ENCODE assay signal across 9 mouse cellular contexts in genomic region chr9:106684918-106685248, GRCm38 (mm10). TPM values are rescaled to one million over a fixed set of nuclear protein-coding genes. Genes with fewer than 3 reads are reported as not detected.
DNase-seq lines count a peak whose midpoint lies in the region; ATAC-seq and TF ChIP-seq lines count a peak whose summit lies in the region.
"Had no signal": no experiment of that assay in that cellular context is flagged by ENCODE, and none has a peak within 500 bp of the region (broad histone marks: within the 10 kb centered on the region; RNA-seq: fewer than 3 reads in every experiment).

No protein-coding gene starts in this region.

- intact Hi-C loops in gastrocnemius, adult 2 months (cut with DNase I): loop anchor here (10.0 kb wide), 1 partner anchor 610 kb away; the partner anchor contains the start of gene Cish

- no peak for TF ChIP-seq POLR2A in CH12.LX (IDR thresholded peaks at IDR 0.05; ENCODE audit: low read depth, low read length)

- no peaks in the 10 kb centered on the region for H3K27me3 ChIP-seq in CH12.LX (replicated peaks)
- no peaks in the 10 kb centered on the region for H3K27me3 ChIP-seq in forebrain, embryonic 11.5 days (ENCODE audit: control insufficient read depth, insufficient read depth, low read length)
- H3K27me3 ChIP-seq in limb, embryonic 12.5 days: no peaks in the 10 kb centered on the region
- no peaks in the 10 kb centered on the region for H3K27me3 ChIP-seq in neural tube, embryonic 13.5 days

- H3K4me2 ChIP-seq in CH12.LX (ENCODE audit: insufficient read depth, low read depth, poor library complexity, severe bottlenecking): peak overlapping the region; percentile 57
- H3K4me2 ChIP-seq in forebrain, embryonic 11.5 days (ENCODE audit: low read depth, low read length, severe bottlenecking): peak overlapping the region; percentile 99
- H3K4me2 ChIP-seq in limb, embryonic 12.5 days: peak overlapping the region; percentile 89
- peak overlapping the region; percentile 96 for H3K4me2 ChIP-seq in neural tube, embryonic 13.5 days

- TF ChIP-seq EP300 in CH12.LX (IDR thresholded peaks at IDR 0.05; ENCODE audit: low read length): no peak

- TF ChIP-seq RAD21 in CH12.LX (IDR thresholded peaks at IDR 0.05; ENCODE audit: low read depth, low read length): no peak

- peaks cover 2 to 29% of the 10 kb centered on the region in 2 experiments for H3K4me1 ChIP-seq in CH12.LX (ENCODE audit: control insufficient read depth in 1 of 2, insufficient read depth in 2 of 2)
- H3K4me1 ChIP-seq in forebrain, embryonic 11.5 days (replicated peaks; ENCODE audit: control insufficient read depth, insufficient read depth, low read length): no peaks in the 10 kb centered on the region; the same call in 1 of the 2 replicates
- peaks cover 25% of the 10 kb centered on the region for H3K4me1 ChIP-seq in limb, embryonic 12.5 days (replicated peaks)
- H3K4me1 ChIP-seq in neural tube, embryonic 13.5 days (replicated peaks): peaks cover 32% of the 10 kb centered on the region

- dilution Hi-C loops in CH12.LX (cut with MboI; ENCODE audit: extremely low pct_ligation_motif_present, extremely low pct_unique_long_range_greater_than_20kb, low sequenced_read_pairs): loop anchor here (25.0 kb wide), 1 partner anchor 102 kb away; the partner anchor contains the start of gene Rad54l2

- WGBS in forebrain, embryonic 11.5 days: 3% methylated on average over 9 of the region's 14 CpGs
- WGBS in limb, embryonic 12.5 days: 10% methylated on average over 9 of the region's 14 CpGs
- WGBS in neural tube, embryonic 13.5 days: 8% methylated on average over 12 of the region's 14 CpGs

- DNase-seq in gastrocnemius, adult 2 months: no peak
- DNase-seq in gastrocnemius, postnatal 25 days: no peak
- DNase-seq in CH12.LX (ENCODE audit: extremely low read depth): peak; percentile 17
- DNase-seq in forebrain, embryonic 11.5 days (ENCODE audit: low spot score): no peak
- no peak for DNase-seq in gastrocnemius, postnatal 10 days
- DNase-seq in ovary, postnatal 14 days (ENCODE audit: low spot score): no peak

- no peaks in the 10 kb centered on the region for H3K9me3 ChIP-seq in CH12.LX (replicated peaks; ENCODE audit: low read length)
- H3K9me3 ChIP-seq in forebrain, embryonic 11.5 days (ENCODE audit: control insufficient read depth, low read length): no peaks in the 10 kb centered on the region
- H3K9me3 ChIP-seq in limb, embryonic 12.5 days: no peaks in the 10 kb centered on the region
- no peaks in the 10 kb centered on the region for H3K9me3 ChIP-seq in neural tube, embryonic 13.5 days

- no peak for TF ChIP-seq CTCF in gastrocnemius, adult 2 months (IDR thresholded peaks at IDR 0.05)
- no peak for TF ChIP-seq CTCF in CH12.LX (conservative IDR thresholded peaks at IDR 0.05 in 1 of 2, IDR thresholded peaks at IDR 0.05 in 1 of 2; ENCODE audit: low read depth in 2 of 2, low read length in 2 of 2)

- no peaks in the 10 kb centered on the region for H3K79me2 ChIP-seq in CH12.LX (replicated peaks; ENCODE audit: control insufficient read depth, extremely low read depth, insufficient read depth, poor library complexity, severe bottlenecking)

- H3K9ac ChIP-seq in CH12.LX (ENCODE audit: insufficient read depth, low read depth): peak overlapping the region; percentile 46
- H3K9ac ChIP-seq in forebrain, embryonic 11.5 days (ENCODE audit: low read length): peak overlapping the region; percentile 77
- H3K9ac ChIP-seq in limb, embryonic 12.5 days (replicated peaks): peak overlapping the region; percentile 83
- peak overlapping the region; percentile 87 for H3K9ac ChIP-seq in neural tube, embryonic 13.5 days

- 0 out of 2 replicates have a peak, but pooled peaks have one; percentile 1 for ATAC-seq in forebrain, embryonic 11.5 days (replicated peaks; ENCODE audit: low FRiP score)
- ATAC-seq in limb, embryonic 12.5 days (ENCODE audit: insufficient number of reproducible peaks, insufficient read depth, low FRiP score, low TSS enrichment, low read depth): no peak
- peak; percentile 24; the same call in 1 of the 2 replicates for ATAC-seq in neural tube, embryonic 13.5 days (ENCODE audit: low read depth)

- in situ Hi-C loops in CH12.LX (cut with MboI; ENCODE audit: low pct_ligation_motif_present, low pct_unique_long_range_greater_than_20kb, low sequenced_read_pairs): loop anchor here (10.0 kb wide), 1 partner anchor 130 kb away; no protein-coding TSS in a partner anchor

- peaks cover 11 to 42% of the 10 kb centered on the region in 2 experiments for H3K36me3 ChIP-seq in CH12.LX (replicated peaks in 1 of 2; ENCODE audit: control insufficient read depth in 1 of 2, insufficient read depth in 1 of 2, low read length in 1 of 2)
- no peaks in the 10 kb centered on the region; the same call in 1 of the 2 replicates for H3K36me3 ChIP-seq in forebrain, embryonic 11.5 days (ENCODE audit: control insufficient read depth, insufficient read depth, low read length)
- H3K36me3 ChIP-seq in limb, embryonic 12.5 days: peaks cover 33% of the 10 kb centered on the region
- peaks cover 22% of the 10 kb centered on the region for H3K36me3 ChIP-seq in neural tube, embryonic 13.5 days

- H3K27ac ChIP-seq in gastrocnemius, adult 2 months: peak overlapping the region; percentile 88
- no peak overlapping the region for H3K27ac ChIP-seq in CH12.LX (ENCODE audit: insufficient read depth, low read depth)
- no peak overlapping the region for H3K27ac ChIP-seq in forebrain, embryonic 11.5 days (ENCODE audit: low read depth, low read length)
- peak overlapping the region; percentile 90 for H3K27ac ChIP-seq in limb, embryonic 12.5 days
- H3K27ac ChIP-seq in neural tube, embryonic 13.5 days (replicated peaks): peak overlapping the region; percentile 74; the same call in 1 of the 2 replicates

- H3K4me3 ChIP-seq in gastrocnemius, adult 2 months: peak overlapping the region; percentile 98
- peak overlapping the region; percentile 66 to 75 (median 73) for H3K4me3 ChIP-seq in CH12.LX (replicated peaks in 1 of 3; ENCODE audit: low read depth in 2 of 3, low read length in 2 of 3, poor library complexity in 1 of 3)
- H3K4me3 ChIP-seq in forebrain, embryonic 11.5 days (ENCODE audit: low read depth, low read length): peak overlapping the region; percentile 78
- peak overlapping the region; percentile 87 for H3K4me3 ChIP-seq in limb, embryonic 12.5 days (replicated peaks)
- peak overlapping the region; percentile 86 for H3K4me3 ChIP-seq in neural tube, embryonic 13.5 days

TF ChIP-seq in CH12.LX, 34 proteins besides CTCF, POLR2A, EP300 and RAD21:
- TF ChIP-seq MAZ (IDR thresholded peaks at IDR 0.05; ENCODE audit: low read depth, low read length) (0 out of 2 replicates have a peak, but pooled peaks have one; percentile 29), USF2 (conservative IDR thresholded peaks at IDR 0.05; ENCODE audit: low read depth, low read length) (no peak)

RNA-seq across cellular contexts. Expression of gene Tex264, which starts 0.8 kb away (rescaled TPM):
- total RNA-seq in gastrocnemius, adult 2 months (2021): 10 to 100 TPM; 31.7 to 32.6 TPM
- 10 to 100 TPM; 24.3 to 28.8 TPM for total RNA-seq in gastrocnemius, postnatal 25 days (2021)
- 33.6 and 45.3 TPM in 2 replicates for total RNA-seq in CH12.LX (2012; rRNA removed)
- 30.9 and 34.3 TPM in 2 replicates for total RNA-seq in CH12.LX (2014; rRNA removed)
- polyA plus RNA-seq in CH12.LX (2012; ENCODE audit: insufficient read length, low read depth): 45.2 and 54.8 TPM in 2 replicates
- 29.2 and 31.9 TPM in 2 replicates for polyA plus RNA-seq in forebrain, embryonic 11.5 days (2014; fragmentation: Nextera tagmentation; extraction: Ambion mirVana)
- 36.8 and 37.6 TPM in 2 replicates for polyA plus RNA-seq in limb, embryonic 12.5 days (2016; fragmentation: Nextera tagmentation; extraction: Ambion mirVana)
- polyA plus RNA-seq in neural tube, embryonic 13.5 days (2015; fragmentation: Nextera tagmentation; extraction: Ambion mirVana): 52.6 and 57.4 TPM in 2 replicates
- total RNA-seq in gastrocnemius, postnatal 10 days (2021): 10 to 100 TPM; 18.9 to 21.7 TPM

RNA-seq across cellular contexts. Expression of gene Grm2, which starts 29.0 kb away (rescaled TPM):
- not detected for total RNA-seq in gastrocnemius, adult 2 months (2021)
- total RNA-seq in gastrocnemius, postnatal 25 days (2021): not detected
- total RNA-seq in CH12.LX (2012; rRNA removed) (not detected in 2 replicates), CH12.LX (2014; rRNA removed) (not detected in 2 replicates)
- polyA plus RNA-seq in CH12.LX (2012; ENCODE audit: insufficient read length, low read depth): not detected in 2 replicates
- polyA plus RNA-seq in forebrain, embryonic 11.5 days (2014; fragmentation: Nextera tagmentation; extraction: Ambion mirVana): 3.3 TPM in 2 replicates
- not detected in 2 replicates for polyA plus RNA-seq in limb, embryonic 12.5 days (2016; fragmentation: Nextera tagmentation; extraction: Ambion mirVana)
- 3.5 and 4.2 TPM in 2 replicates for polyA plus RNA-seq in neural tube, embryonic 13.5 days (2015; fragmentation: Nextera tagmentation; extraction: Ambion mirVana)
- under 1 TPM in 1 of 2 experiments, not detected in 1; 0.09 TPM for total RNA-seq in gastrocnemius, postnatal 10 days (2021)
- total RNA-seq: heart, postnatal 10 days had no signal

RNA-seq across cellular contexts. Expression of gene Iqcf6, which starts 58.5 kb away (rescaled TPM):
- total RNA-seq in gastrocnemius, adult 2 months (2021): not detected
- not detected for total RNA-seq in gastrocnemius, postnatal 25 days (2021)
- total RNA-seq in CH12.LX (2012; rRNA removed) (not detected in 2 replicates), CH12.LX (2014; rRNA removed) (not detected in 2 replicates)
- polyA plus RNA-seq in CH12.LX (2012; ENCODE audit: insufficient read length, low read depth): not detected in 2 replicates
- polyA plus RNA-seq in forebrain, embryonic 11.5 days (2014; fragmentation: Nextera tagmentation; extraction: Ambion mirVana): not detected in 2 replicates
- not detected in 2 replicates for polyA plus RNA-seq in limb, embryonic 12.5 days (2016; fragmentation: Nextera tagmentation; extraction: Ambion mirVana)
- polyA plus RNA-seq in neural tube, embryonic 13.5 days (2015; fragmentation: Nextera tagmentation; extraction: Ambion mirVana): not detected in 2 replicates
- not detected for total RNA-seq in gastrocnemius, postnatal 10 days (2021)
- total RNA-seq: heart, postnatal 10 days had no signal

Comparison
In these comparisons a context has a peak if more than half of its experiments do, and no peak if none do; other contexts are left out.
1. H3K27ac ChIP-seq: peak in gastrocnemius, adult 2 months (single experiment), limb, embryonic 12.5 days (single experiment) and neural tube, embryonic 13.5 days (single experiment); none in CH12.LX (single experiment) and forebrain, embryonic 11.5 days (single experiment).
2. Peak in every context shown above with its lines, with median percentiles within 50 percentile points of each other: H3K4me3 ChIP-seq, H3K4me2 ChIP-seq and H3K9ac ChIP-seq.